Mouse (Mus musculus) left cerebral cortex, adult 2 months (tissue): ENCODE data around the gene Mrpl14. TPM values are rescaled to one million over a fixed set of nuclear protein-coding genes. Genes with fewer than 3 reads are reported as not detected.
A peak's percentile ranks its signal among the peaks of the same experiment; 100 is the strongest.

ENCODE experiments used
- DNase-seq, 2 experiments: peaks; one replicate each; pipeline ENCODE4 v3.0.0; 2021 to 2022; ENCODE audit warnings: low spot score in 2 of 2, mixed read lengths in 1 of 2; ENCODE audit errors: extremely low spot score in 1 of 2
- H3K27ac ChIP-seq: fragments of 200-600 bp; 2 replicates; pipeline ENCODE4 v1.8.1; 2022
- H3K4me3 ChIP-seq: fragments of 200-600 bp; 2 replicates; pipeline ENCODE4 v1.8.1; 2022
- CTCF ChIP-seq: fragments of 200-600 bp; IDR thresholded peaks from 2 replicates; pipeline ENCODE4 v1.8.1; 2022; ENCODE audit warnings: antibody characterized with exemption, mild to moderate bottlenecking, moderate library complexity
- intact Hi-C: fragments of 180-260 bp; cut with DNase I; formaldehyde crosslinking; loops from one replicate; pipeline ENCODE4 v1.15.1; 2025
- long read RNA-seq, 2 experiments: library from polyadenylated mRNA; stranded (forward); transcript quantifications; one replicate each; pipeline ENCODE4 v2.0.0; 2021; ENCODE audit warnings: borderline mapping rate in 2 of 2
- total RNA-seq, 2 experiments: library from RNA; stranded (reverse); gene quantifications; 2 replicates each; pipeline ENCODE4 v1.2.3; 2021

Gene Mrpl14
- total RNA-seq: 10 to 100 TPM; 42.4 to 44.1 TPM
- long read RNA-seq, experiment 1, transcript Mrpl14-201 (3 exons, 645 nt): major isoform, 17 of 19 reads
- long read RNA-seq, experiment 1, partial matches to known transcripts: 0 of 19 reads
- long read RNA-seq, experiment 1, other reads (novel, unspliced or antisense): 1 of 19 reads
- long read RNA-seq, experiment 2, transcript Mrpl14-201 (3 exons, 645 nt): major isoform, 11 of 12 reads
- long read RNA-seq, experiment 2, partial matches to known transcripts: 1 of 12 reads
- long read RNA-seq, experiment 2, other reads (novel, unspliced or antisense): 0 of 12 reads

GRCm38 (mm10) chr17:45686093-45686619, at the start of gene Mrpl14:
Gene Mrpl14 (plus strand): TSS chr17:45686322.
- Histone ChIP-seq H3K4me3 (peak within 1 kb of the TSS; percentile 85), H3K27ac (peak within 1 kb of the TSS; percentile 98)
- no peak for TF ChIP-seq CTCF
- peak; percentile 93 for DNase-seq
- intact Hi-C loops: no loop called here

- TF ChIP-seq CTCF: no peak
- H3K27ac ChIP-seq: no peak overlapping the region
- H3K4me3 ChIP-seq: no peak overlapping the region
- intact Hi-C loops: no loop called here
- DNase-seq: no peak
Measured at GRCm38 (mm10) chr17:45638596-45639295, 47.4 kb upstream of the Mrpl14 start.

- intact Hi-C loops: loop anchor here (2.0 to 5.0 kb wide), 2 partner anchors 57 to 165 kb away; partner anchors contain the start of gene Spats1
- Histone ChIP-seq H3K4me3 (no peak overlapping the region), H3K27ac (no peak overlapping the region)
- no peak for TF ChIP-seq CTCF
- DNase-seq: no peak
Measured at GRCm38 (mm10) chr17:45641981-45642380, 44.1 kb upstream of the Mrpl14 start.

- peak; percentile 82 for TF ChIP-seq CTCF
- intact Hi-C loops: loop anchor here (2.0 to 5.0 kb wide), 2 partner anchors 58 to 165 kb away; partner anchors contain the start of gene Spats1
- no peak overlapping the region for H3K4me3 ChIP-seq
- peak; percentile 61 to 71 for DNase-seq
- H3K27ac ChIP-seq: no peak overlapping the region
Measured at GRCm38 (mm10) chr17:45642701-45643100, 43.4 kb upstream of the Mrpl14 start.

- H3K27ac ChIP-seq: no peak overlapping the region
- DNase-seq: no peak
- no peak; the same call in 1 of the 2 replicates for TF ChIP-seq CTCF
- intact Hi-C loops: loop anchor here (5.0 kb wide), 1 partner anchor 167 kb away; the partner anchor contains the start of gene Spats1
- no peak overlapping the region for H3K4me3 ChIP-seq
Measured at GRCm38 (mm10) chr17:45644185-45644584, 41.9 kb upstream of the Mrpl14 start.

- no peak overlapping the region for H3K4me3 ChIP-seq
- no peak for DNase-seq
- TF ChIP-seq CTCF: no peak
Measured at GRCm38 (mm10) chr17:45653233-45653632, 32.9 kb upstream of the Mrpl14 start.

GRCm38 (mm10) chr17:45655820-45656219, 30.3 kb upstream of the Mrpl14 start:
- Histone ChIP-seq H3K4me3 (no peak overlapping the region), H3K27ac (no peak overlapping the region)
- intact Hi-C loops: loop anchor here (1.0 kb wide), 1 partner anchor 19 kb away; no protein-coding TSS in a partner anchor
- peak; percentile 26 for TF ChIP-seq CTCF
- DNase-seq: no peak

More at GRCm38 (mm10) chr17:45653233-45653632, 32.9 kb upstream of the Mrpl14 start:
- no peak overlapping the region for H3K27ac ChIP-seq
- intact Hi-C loops: no loop called here

- intact Hi-C loops: no loop called here
- no peak for TF ChIP-seq CTCF
- Histone ChIP-seq H3K27ac (no peak within 1 kb of the TSS), H3K4me3 (no peak within 1 kb of the TSS)
- DNase-seq: no peak
Measured at GRCm38 (mm10) chr17:45659225-45659624, 26.9 kb upstream of the Mrpl14 start, which contains the start of gene Capn11. Gene Capn11 (minus strand): TSS chr17:45659325.

GRCm38 (mm10) chr17:45663106-45663919, 22.8 kb upstream of the Mrpl14 start:
- Histone ChIP-seq H3K4me3 (no peak overlapping the region), H3K27ac (no peak overlapping the region)
- TF ChIP-seq CTCF: peak; percentile 97

GRCm38 (mm10) chr17:45664608-45665007, 21.5 kb upstream of the Mrpl14 start:
- no peak for DNase-seq
- no peak overlapping the region for H3K4me3 ChIP-seq
- intact Hi-C loops: no loop called here
- no peak for TF ChIP-seq CTCF
- H3K27ac ChIP-seq: no peak overlapping the region

More at GRCm38 (mm10) chr17:45663106-45663919, 22.8 kb upstream of the Mrpl14 start:
- DNase-seq: peak; percentile 78 to 84
- intact Hi-C loops: loop anchor here (1.0 kb wide), 1 partner anchor 55 kb away; no protein-coding TSS in a partner anchor

- Histone ChIP-seq H3K27ac (no peak overlapping the region), H3K4me3 (no peak overlapping the region)
- no peak for TF ChIP-seq CTCF
- intact Hi-C loops: no loop called here
- DNase-seq: no peak
Measured at GRCm38 (mm10) chr17:45666091-45666490, 20.0 kb upstream of the Mrpl14 start.
